In the genomic region with DNA sequence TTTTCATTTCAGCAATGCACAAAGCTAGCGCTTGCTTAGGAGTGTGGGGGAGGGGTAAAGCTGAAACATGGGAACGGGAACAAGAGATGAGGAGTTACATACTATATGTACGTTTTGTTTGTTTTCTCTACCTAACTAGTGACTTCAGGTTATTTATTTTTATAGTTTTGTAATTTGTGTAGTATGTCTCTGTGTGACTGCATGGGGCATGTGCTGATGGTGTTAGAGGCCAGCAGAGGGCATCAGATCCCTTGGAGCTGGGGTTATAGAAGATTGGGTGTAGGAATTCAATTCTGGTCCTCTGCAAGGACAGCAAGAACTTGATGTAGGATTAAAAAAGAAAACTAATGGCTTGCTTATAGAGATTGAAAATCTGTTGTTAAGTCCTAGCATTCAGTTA, we compare ENCODE assay signal across 15 mouse cellular contexts. TPM values are rescaled to one million over a fixed set of nuclear protein-coding genes. Genes with fewer than 3 reads are reported as not detected.
DNase-seq lines count a peak whose midpoint lies in the region; ATAC-seq and TF ChIP-seq lines count a peak whose summit lies in the region.
"Had no signal": no experiment of that assay in that cellular context is flagged by ENCODE, and none has a peak within 500 bp of the region (broad histone marks: within the 10 kb centered on the region; RNA-seq: fewer than 3 reads in every experiment).

No protein-coding gene starts in this region.

- no peaks in the 10 kb centered on the region for H3K9me3 ChIP-seq in kidney, postnatal 0 days (replicated peaks; ENCODE audit: low read length)
- no peaks in the 10 kb centered on the region for H3K9me3 ChIP-seq in kidney, embryonic 16.5 days (ENCODE audit: low read length)
- H3K9me3 ChIP-seq: embryonic facial prominence, embryonic 12.5 days; forebrain, embryonic 13.5 days had no signal

- TF ChIP-seq POLR2A in brain, embryonic 14.5 days (IDR thresholded peaks at IDR 0.05; ENCODE audit: borderline replicate concordance, extremely low read depth, insufficient read depth, insufficient read length, poor library complexity, severe bottlenecking): no peak

- no peak overlapping the region; the same call in 1 of the 2 replicates for H3K4me2 ChIP-seq in kidney, postnatal 0 days (ENCODE audit: low read length)
- no peak overlapping the region for H3K4me2 ChIP-seq in kidney, embryonic 16.5 days (replicated peaks; ENCODE audit: low read depth, low read length)
- H3K4me2 ChIP-seq: embryonic facial prominence, embryonic 12.5 days; forebrain, embryonic 13.5 days had no signal

- DNase-seq in CD4-positive, CD25-positive, alpha-beta regulatory T cell, adult 2 months (ENCODE audit: low read depth, low spot score): peak; percentile 4
- no peak for DNase-seq in kidney, postnatal 0 days (ENCODE audit: low spot score)
- peak; percentile 34 for DNase-seq in 3T3-L1 (ENCODE audit: low read depth, low spot score)
- DNase-seq in brain, embryonic 14.5 days (ENCODE audit: low read depth): no peak
- no peak for DNase-seq in frontal cortex, postnatal 14 days (ENCODE audit: low spot score in 2 of 2)
- no peak for DNase-seq in gastrocnemius, adult 8-10 months (ENCODE audit: low spot score in 2 of 2)
- DNase-seq: adrenal gland, adult 8-10 months; cerebellum, postnatal 25 days; gastrocnemius, postnatal 25 days; kidney, adult 8-10 months had no signal

- H3K27ac ChIP-seq in kidney, postnatal 0 days: no peak overlapping the region
- no peak overlapping the region for H3K27ac ChIP-seq in kidney, embryonic 16.5 days (ENCODE audit: low read length)
- H3K27ac ChIP-seq: embryonic facial prominence, embryonic 12.5 days; forebrain, embryonic 13.5 days had no signal

- no peaks in the 10 kb centered on the region for H3K27me3 ChIP-seq in kidney, postnatal 0 days (ENCODE audit: insufficient read depth, low read length)
- H3K27me3 ChIP-seq in kidney, embryonic 16.5 days (ENCODE audit: insufficient read depth, low read length): no peaks in the 10 kb centered on the region
- H3K27me3 ChIP-seq: embryonic facial prominence, embryonic 12.5 days; forebrain, embryonic 13.5 days had no signal

- no peak for ATAC-seq in CD4-positive, CD25-positive, alpha-beta regulatory T cell, adult 4 months
- ATAC-seq in kidney, postnatal 0 days (replicated peaks; ENCODE audit: low FRiP score, low read depth): no peak
- no peak for ATAC-seq in kidney, embryonic 16.5 days (ENCODE audit: low FRiP score, low TSS enrichment)
- ATAC-seq: forebrain, embryonic 13.5 days had no signal

- WGBS in kidney, postnatal 0 days: 56% methylated on average over 3 of the region's 3 CpGs
- WGBS in kidney, embryonic 16.5 days: 67% methylated on average over 3 of the region's 3 CpGs

- no peak overlapping the region for H3K4me3 ChIP-seq in kidney, postnatal 0 days (replicated peaks; ENCODE audit: low read depth, low read length)
- no peak overlapping the region for H3K4me3 ChIP-seq in kidney, embryonic 16.5 days (ENCODE audit: low read length)
- H3K4me3 ChIP-seq: embryonic facial prominence, embryonic 12.5 days; forebrain, embryonic 13.5 days; myocyte had no signal

- H3K9ac ChIP-seq in kidney, postnatal 0 days (ENCODE audit: low read depth, low read length): no peak overlapping the region
- H3K9ac ChIP-seq in kidney, embryonic 16.5 days (replicated peaks; ENCODE audit: low read length): no peak overlapping the region
- H3K9ac ChIP-seq: embryonic facial prominence, embryonic 12.5 days; forebrain, embryonic 13.5 days had no signal

- H3K4me1 ChIP-seq in kidney, postnatal 0 days (replicated peaks; ENCODE audit: insufficient read depth, low read length): peaks cover 4% of the 10 kb centered on the region; the same call in 1 of the 2 replicates
- 0 out of 2 replicates have a peak, but pooled peaks cover 6% of the 10 kb centered on the region for H3K4me1 ChIP-seq in kidney, embryonic 16.5 days (ENCODE audit: insufficient read depth, low read length)
- H3K4me1 ChIP-seq: embryonic facial prominence, embryonic 12.5 days; forebrain, embryonic 13.5 days had no signal

- H3K36me3 ChIP-seq in kidney, postnatal 0 days (ENCODE audit: insufficient read depth, low read length): no peaks in the 10 kb centered on the region
- peaks cover 19% of the 10 kb centered on the region for H3K36me3 ChIP-seq in kidney, embryonic 16.5 days (ENCODE audit: insufficient read depth, low read length)

- peak; percentile 56; the same call in 1 of the 2 replicates for TF ChIP-seq CTCF in kidney, postnatal 0 days (IDR thresholded peaks at IDR 0.05; ENCODE audit: low read depth)
- TF ChIP-seq CTCF in brain, embryonic 14.5 days (IDR thresholded peaks at IDR 0.05; ENCODE audit: borderline replicate concordance, extremely low read depth, insufficient read depth, insufficient read length): peak; percentile 11; the same call in 1 of the 2 replicates

RNA-seq across cellular contexts. Expression of a gene that starts 25.9 kb away (rescaled TPM):
- not detected for polyA plus RNA-seq in CD4-positive, CD25-positive, alpha-beta regulatory T cell, adult 4 months (2017; shearing (Covaris generic))
- polyA plus RNA-seq in kidney, postnatal 0 days (2015; fragmentation: Nextera tagmentation; extraction: Ambion mirVana): 25.5 and 26.5 TPM in 2 replicates
- polyA plus RNA-seq in kidney, embryonic 16.5 days (2015; fragmentation: Nextera tagmentation; extraction: Ambion mirVana): 35.7 and 37.1 TPM in 2 replicates
- 13.5 and 22.2 TPM in 2 replicates for polyA plus RNA-seq in brain, embryonic 14.5 days (2012; rRNA removed)
- total RNA-seq in gastrocnemius, adult 8-10 months (2022): 10 to 100 TPM; 34.6 to 42.5 (median 36.6) TPM

Comparison
In these comparisons a context has a peak if more than half of its experiments do, and no peak if none do; other contexts are left out.
1. DNase-seq: peak in CD4-positive, CD25-positive, alpha-beta regulatory T cell, adult 2 months (single experiment) and 3T3-L1 (single experiment); none in kidney, postnatal 0 days (single experiment), brain, embryonic 14.5 days (single experiment), frontal cortex, postnatal 14 days (0 of 2) and gastrocnemius, adult 8-10 months (0 of 2).
2. RNA of a gene that starts 25.9 kb away (polyA plus RNA-seq): 35.7 to 37.1 TPM in kidney, embryonic 16.5 days, 25.5 to 26.5 TPM in kidney, postnatal 0 days and 13.5 to 22.2 TPM in brain, embryonic 14.5 days; not detected in CD4-positive, CD25-positive, alpha-beta regulatory T cell, adult 4 months; every median in the first group is over 10 times any median in the second.